Mouse (Mus musculus) megakaryocyte-erythroid progenitor cell, adult 5 weeks (primary cell): ENCODE data around the gene Usp53. TPM values are rescaled to one million over a fixed set of nuclear protein-coding genes. Genes with fewer than 3 reads are reported as not detected.

Experiments used
- polyA plus RNA-seq: library from polyadenylated mRNA; stranded (reverse); fragments of >175 nt; gene quantifications from 2 replicates; pipeline ENCODE4 v1.2.3, GENCODE M21; 2012

The Usp53 gene
- 0.59 and 1.3 TPM in 2 replicates for polyA plus RNA-seq

DNA sequence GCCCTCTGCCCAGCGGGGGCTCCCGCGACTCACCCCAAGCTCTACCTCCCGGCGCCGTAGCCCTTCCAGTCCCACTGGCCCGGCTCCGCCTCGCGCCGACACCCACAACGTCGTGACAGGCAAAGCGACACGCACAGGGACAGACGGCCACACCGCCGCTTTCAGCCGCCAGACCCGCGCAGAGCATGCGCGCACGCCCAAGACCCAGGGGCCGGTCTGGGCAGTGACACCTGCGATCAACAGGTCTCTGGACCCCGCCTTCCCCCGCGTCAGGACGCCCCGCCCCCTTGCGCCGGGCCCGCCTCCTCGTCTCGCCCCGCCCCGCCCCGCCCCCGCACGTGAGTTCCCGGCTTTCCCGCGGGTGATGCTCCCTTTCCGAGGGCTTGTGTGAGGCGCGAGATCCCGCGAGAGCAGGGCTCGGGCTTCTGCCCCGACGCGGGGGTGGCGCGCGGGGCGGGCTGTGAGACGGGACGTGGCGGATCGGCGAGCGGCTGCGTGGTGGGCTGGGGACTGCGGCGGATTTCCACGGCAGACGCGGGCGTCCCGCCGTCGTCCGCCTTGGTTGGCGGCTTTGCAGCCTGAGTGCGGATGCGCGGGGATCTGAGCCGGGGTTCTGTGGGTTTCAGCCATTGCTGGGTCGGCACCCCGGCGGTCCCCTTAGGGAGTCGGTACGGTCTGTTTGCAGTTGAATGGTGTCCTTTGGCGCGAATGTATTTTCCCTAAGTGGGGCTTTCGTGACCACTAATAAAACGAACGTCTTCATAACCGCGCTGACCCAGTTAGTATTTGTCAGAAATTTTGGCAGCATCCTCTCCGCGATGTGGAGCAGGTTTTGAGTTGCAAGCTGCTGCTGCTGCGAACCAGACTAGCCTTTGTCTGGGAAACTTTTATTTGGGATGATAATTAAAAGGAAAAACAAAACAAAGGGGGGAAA lies at the start of gene Usp53:
Gene Usp53 (minus strand): TSS at position 262 of the 934 bp plus-strand sequence.

DNA sequence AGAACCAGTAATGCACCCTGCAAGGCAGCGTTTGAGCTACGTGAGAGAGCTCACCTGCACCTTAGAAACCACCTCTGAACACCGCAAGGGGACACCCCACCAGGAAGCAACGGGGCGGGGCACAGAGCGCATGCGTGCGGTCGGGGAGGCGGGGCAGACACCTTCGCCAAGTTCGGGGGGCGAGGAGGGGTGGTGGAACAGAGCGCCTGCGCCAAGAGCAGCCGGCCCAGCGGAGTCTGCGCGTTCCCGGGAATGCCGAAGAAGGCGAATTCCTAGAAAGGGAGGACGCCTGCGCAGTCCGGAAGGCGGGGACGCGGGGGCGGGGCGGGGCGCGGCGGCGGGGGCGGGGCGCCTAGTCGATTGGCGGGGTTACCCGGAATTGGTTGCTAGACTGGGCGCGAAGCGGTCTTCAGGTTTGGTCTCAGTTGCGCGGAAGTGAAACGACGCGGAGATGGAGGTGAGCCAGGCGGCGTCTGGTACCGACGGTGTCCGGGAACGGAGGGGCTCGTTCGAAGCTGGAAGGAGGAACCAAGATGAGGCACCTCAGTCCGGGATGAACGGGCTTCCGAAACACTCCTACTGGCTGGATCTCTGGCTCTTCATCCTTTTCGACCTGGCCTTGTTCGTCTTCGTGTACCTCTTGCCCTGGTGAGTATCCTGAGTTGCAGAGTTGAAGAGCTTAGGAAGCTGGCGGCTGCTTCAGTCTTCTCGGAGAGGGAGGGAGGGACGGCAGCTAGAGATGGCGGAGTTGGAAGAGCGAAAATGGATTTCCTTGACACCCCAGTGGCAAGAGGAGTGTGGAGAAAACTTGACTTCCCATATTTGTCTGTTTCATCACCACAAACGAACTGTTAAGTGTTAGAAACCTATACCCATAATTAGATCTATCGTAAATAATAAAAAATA lies 60.0 kb downstream of the Usp53 start, which contains the start of gene 1810037I17Rik:
Gene 1810037I17Rik (plus strand): TSS at position 195 of the 906 bp plus-strand sequence.

DNA sequence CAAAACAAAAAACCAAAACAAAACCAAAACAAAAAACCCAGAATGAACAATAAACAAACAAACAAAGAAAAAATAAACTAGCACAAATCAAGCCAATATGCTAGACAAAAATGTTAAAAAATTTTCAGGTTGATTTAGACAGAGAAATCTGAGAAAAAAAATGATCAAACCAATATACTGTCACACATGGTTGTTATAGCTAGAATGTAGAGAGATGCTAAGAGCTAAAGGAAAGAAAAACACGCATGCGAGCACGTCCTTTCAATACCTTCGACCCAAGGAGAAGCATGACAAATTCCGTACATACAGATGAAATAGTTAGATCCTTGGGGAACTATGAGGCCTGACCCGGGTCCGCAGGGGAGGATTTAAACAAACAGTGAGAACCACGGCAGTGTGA lies 65.0 kb downstream of the Usp53 start, which contains the start of gene Gm10959:
Gene Gm10959 (minus strand): TSS at position 101 of the 400 bp plus-strand sequence.

DNA sequence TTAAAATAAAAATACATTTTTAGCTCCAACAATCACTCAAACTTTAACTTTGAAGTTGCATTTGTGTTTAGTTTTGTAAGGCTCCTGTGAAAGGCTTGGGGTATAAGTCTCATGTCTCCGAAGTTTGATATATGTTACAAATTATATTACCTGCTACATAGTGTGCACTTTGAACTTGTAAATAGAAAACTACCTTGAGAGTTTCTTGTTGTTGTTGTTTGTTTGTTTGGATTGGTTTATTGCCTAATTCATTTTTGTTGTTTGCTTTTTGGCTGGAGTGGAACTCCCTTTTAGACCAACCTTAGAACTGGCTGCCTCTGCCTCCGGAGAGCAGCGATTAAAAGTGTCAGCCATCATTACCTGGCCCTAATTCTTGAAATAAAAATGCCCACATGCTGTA lies 89.5 kb downstream of the Usp53 start, which contains the start of gene Fabp2:
Gene Fabp2 (plus strand): TSS at position 301 of the 400 bp plus-strand sequence.

Other genes starting within 250 kb of the Usp53 start
- not detected in 2 replicates for gene Fabp2, start 89.4 kb downstream of the Usp53 start, polyA plus RNA-seq
- gene Gm10959, start 65.2 kb downstream of the Usp53 start, polyA plus RNA-seq, result not detected in 2 replicates
- gene 1810037I17Rik, start 60.3 kb downstream of the Usp53 start, polyA plus RNA-seq, result 43.6 and 46.1 TPM in 2 replicates
- gene Myoz2, start 50.5 kb upstream of the Usp53 start, polyA plus RNA-seq, result not detected in 2 replicates